Mouse (Mus musculus) heart, embryonic 15.5 days (tissue): Measurements from ENCODE around the gene Ldhal6b. TPM values are rescaled to one million over a fixed set of nuclear protein-coding genes. Genes with fewer than 3 reads are reported as not detected.

Source experiments
- ATAC-seq: fragments of 200-750 bp; cut with Nextera tagmentation; replicated peaks from 2 replicates; pipeline ENCODE4 v1.8.0; 2017; ENCODE audit warnings: low read depth, moderate TSS enrichment; ENCODE audit not compliant: insufficient number of reproducible peaks, insufficient read depth, low FRiP score
- H3K27ac ChIP-seq: fragments of 300-500 bp; sonication (generic); 2 replicates; pipeline ENCODE4 v1.5.1; 2015; ENCODE audit warnings: mild to moderate bottlenecking, inconsistent platforms
- H3K27me3 ChIP-seq: fragments of 300-500 bp; sonication (generic); 2 replicates; pipeline ENCODE4 v1.6.1; 2015; ENCODE audit warnings: inconsistent platforms
- H3K36me3 ChIP-seq: fragments of 300-500 bp; sonication (generic); 2 replicates; pipeline ENCODE4 v1.6.1; 2015; ENCODE audit warnings: mild to moderate bottlenecking, inconsistent platforms
- H3K4me1 ChIP-seq: fragments of 300-500 bp; sonication (generic); replicated peaks from 2 replicates; pipeline ENCODE4 v1.6.1; 2015; ENCODE audit warnings: inconsistent platforms
- H3K4me2 ChIP-seq: fragments of 300-500 bp; sonication (generic); 2 replicates; pipeline ENCODE4 v1.6.1; 2015; ENCODE audit warnings: inconsistent platforms, mild to moderate bottlenecking, moderate library complexity
- H3K4me3 ChIP-seq: fragments of 300-500 bp; sonication (generic); 2 replicates; pipeline ENCODE4 v1.5.1; 2015; ENCODE audit warnings: mild to moderate bottlenecking, inconsistent platforms
- H3K9ac ChIP-seq: fragments of 300-500 bp; sonication (generic); 2 replicates; pipeline ENCODE4 v1.6.1; 2015; ENCODE audit warnings: mild to moderate bottlenecking, inconsistent platforms
- H3K9me3 ChIP-seq: fragments of 300-500 bp; sonication (generic); replicated peaks from 2 replicates; pipeline ENCODE4 v1.6.1; 2016; ENCODE audit warnings: inconsistent platforms
- WGBS: fragments of 180-500 bp; shearing (Covaris S2); methylation state at CpG from one replicate; pipeline ENCODE4 v1.1.7; 2015; ENCODE audit warnings: mixed read lengths; 5-methylcytosine and 5-hydroxymethylcytosine counted together
- polyA plus RNA-seq: library from polyadenylated mRNA; unstranded; fragments of >200 nt; fragmentation: Nextera tagmentation; extraction: Ambion mirVana; gene quantifications from 2 replicates; pipeline ENCODE4 v1.2.1, GENCODE M21; 2015

Gene Ldhal6b
- polyA plus RNA-seq, 1 experiment from 2014 or later = not detected

- WGBS = 81% methylated on average over 16 of the region's 16 CpGs
- Histone ChIP-seq H3K4me2 (no peak overlapping the region), H3K4me3 (no peak overlapping the region), H3K36me3 (no peaks in the 10 kb centered on the region), H3K4me1 (peaks cover 8% of the 10 kb centered on the region), H3K27me3 (no peaks in the 10 kb centered on the region), H3K27ac (no peak overlapping the region), H3K9me3 (no peaks in the 10 kb centered on the region), H3K9ac (no peak overlapping the region)
- no peak for ATAC-seq
Observed at GRCm38 (mm10) chr17:5395454-5396205, 22.9 kb downstream of the Ldhal6b start.

DNA sequence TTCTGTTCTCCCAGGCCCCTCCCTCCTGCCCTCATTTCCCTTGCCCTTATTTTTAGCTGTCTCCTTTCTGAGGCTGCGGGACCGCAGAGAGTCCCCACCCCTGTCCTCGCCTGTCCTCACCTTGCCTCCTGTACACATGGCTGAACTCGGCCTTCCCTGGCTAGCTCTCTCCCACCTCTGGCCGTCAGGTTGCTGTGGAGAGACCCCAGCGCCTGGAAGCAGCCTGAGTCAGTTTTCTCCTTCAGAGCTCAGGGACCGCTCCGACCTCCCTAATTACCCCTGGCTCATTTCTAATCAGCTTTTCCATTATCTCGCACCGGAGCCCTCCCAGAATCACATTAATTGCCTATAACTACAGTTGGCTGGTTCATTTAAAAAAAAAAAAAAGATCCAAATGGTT lies 27.9 kb downstream of the Ldhal6b start:
- Histone ChIP-seq H3K36me3 (no peaks in the 10 kb centered on the region), H3K27ac (no peak overlapping the region), H3K4me3 (no peak overlapping the region), H3K4me2 (no peak overlapping the region), H3K4me1 (peaks cover 5% of the 10 kb centered on the region; the same call in 1 of the 2 replicates), H3K9me3 (no peaks in the 10 kb centered on the region), H3K27me3 (no peaks in the 10 kb centered on the region), H3K9ac (no peak overlapping the region)
- WGBS = 45% methylated on average over 10 of the region's 10 CpGs
- no peak for ATAC-seq

DNA sequence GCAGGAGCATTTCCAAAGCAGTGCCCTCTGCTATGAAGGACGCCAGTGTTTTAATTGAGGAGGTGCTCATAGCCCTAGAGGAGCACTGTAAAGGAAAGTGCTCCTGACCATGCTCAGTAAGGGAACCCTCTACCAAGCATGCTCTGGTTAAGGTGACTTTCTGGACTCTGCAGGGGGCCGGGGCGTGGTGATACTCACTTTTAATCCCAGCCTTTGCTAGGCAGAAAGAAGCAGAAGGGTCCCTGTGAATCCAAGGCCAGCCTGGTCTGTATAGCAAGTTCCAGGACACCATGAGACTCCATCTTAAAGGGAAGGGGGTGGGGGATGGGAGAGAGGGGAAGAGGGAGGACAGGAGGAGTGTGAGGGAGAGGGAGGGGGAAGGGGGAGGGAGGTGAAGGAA lies 30.2 kb downstream of the Ldhal6b start:
- H3K4me1 ChIP-seq = peaks cover 5% of the 10 kb centered on the region; the same call in 1 of the 2 replicates
- H3K27ac ChIP-seq = no peak overlapping the region
- no peaks in the 10 kb centered on the region for H3K9me3 ChIP-seq
- ATAC-seq = no peak
- no peak overlapping the region for H3K4me2 ChIP-seq
- H3K36me3 ChIP-seq = no peaks in the 10 kb centered on the region
- H3K27me3 ChIP-seq = no peaks in the 10 kb centered on the region
- H3K9ac ChIP-seq = no peak overlapping the region
- H3K4me3 ChIP-seq = no peak overlapping the region
- WGBS = 72% methylated on average over 3 of the region's 3 CpGs

DNA sequence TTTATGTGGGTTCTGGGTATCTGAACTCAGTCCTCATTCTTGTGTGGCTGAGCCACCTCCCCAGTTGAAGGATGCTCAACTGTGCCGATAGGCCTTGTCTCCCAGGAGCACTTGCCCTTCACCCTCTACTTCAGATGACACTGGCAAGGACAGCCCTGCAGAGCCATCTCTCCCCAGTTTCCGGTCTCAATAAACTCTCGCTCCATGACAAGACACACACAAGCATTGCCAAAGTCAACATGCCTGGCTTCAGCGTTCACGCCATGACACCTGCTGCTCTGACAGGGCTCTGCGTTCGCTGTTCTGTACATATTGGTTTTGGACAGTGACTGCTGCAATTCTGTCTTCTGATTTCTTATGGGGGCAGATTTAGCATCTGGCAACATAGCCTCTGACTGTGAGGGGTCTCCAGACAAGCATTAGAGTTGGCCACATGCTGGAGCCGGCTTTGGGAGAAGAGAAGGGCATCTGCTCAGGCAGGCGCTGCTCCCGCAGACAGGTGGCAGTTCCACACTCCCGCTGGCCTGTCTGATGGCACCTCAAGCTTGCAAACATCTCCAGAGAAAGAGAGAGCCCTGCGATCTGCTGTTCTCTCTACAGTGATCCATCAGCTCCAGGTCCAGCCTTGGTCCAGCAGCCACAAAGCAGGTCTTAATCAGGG lies 31.6 kb downstream of the Ldhal6b start:
- Histone ChIP-seq H3K4me2 (no peak overlapping the region), H3K27ac (no peak overlapping the region), H3K9me3 (no peaks in the 10 kb centered on the region), H3K9ac (no peak overlapping the region), H3K36me3 (no peaks in the 10 kb centered on the region), H3K4me3 (no peak overlapping the region), H3K4me1 (peaks cover 5% of the 10 kb centered on the region; the same call in 1 of the 2 replicates), H3K27me3 (no peaks in the 10 kb centered on the region)
- no peak for ATAC-seq
- WGBS = 76% methylated on average over 12 of the region's 12 CpGs

DNA sequence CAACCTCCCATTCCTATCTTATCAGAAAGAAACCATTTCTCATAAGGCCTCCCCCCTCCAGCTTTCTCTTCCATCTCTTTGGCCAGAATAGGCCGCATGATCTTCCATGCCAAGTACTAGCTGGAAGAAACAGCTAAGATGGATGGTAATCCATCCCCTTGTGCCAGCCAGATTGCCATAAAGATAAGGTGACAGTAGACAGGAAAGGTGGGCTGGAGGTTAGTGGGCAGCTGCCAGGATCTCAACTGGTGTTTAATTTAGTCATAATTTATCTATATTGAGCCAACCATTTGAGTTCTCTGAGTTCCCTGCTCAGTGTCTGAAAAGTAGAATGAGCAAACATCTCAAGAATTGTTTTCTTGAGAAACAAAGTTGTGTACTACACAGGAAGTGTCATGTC lies 32.9 kb downstream of the Ldhal6b start:
- Histone ChIP-seq H3K9ac (no peak overlapping the region), H3K27ac (no peak overlapping the region), H3K4me1 (peaks cover 4% of the 10 kb centered on the region; the same call in 1 of the 2 replicates), H3K4me2 (no peak overlapping the region), H3K27me3 (no peaks in the 10 kb centered on the region), H3K9me3 (no peaks in the 10 kb centered on the region), H3K4me3 (no peak overlapping the region), H3K36me3 (no peaks in the 10 kb centered on the region)
- ATAC-seq = no peak
- 84% methylated on average over 1 of the region's 1 CpGs for WGBS

DNA sequence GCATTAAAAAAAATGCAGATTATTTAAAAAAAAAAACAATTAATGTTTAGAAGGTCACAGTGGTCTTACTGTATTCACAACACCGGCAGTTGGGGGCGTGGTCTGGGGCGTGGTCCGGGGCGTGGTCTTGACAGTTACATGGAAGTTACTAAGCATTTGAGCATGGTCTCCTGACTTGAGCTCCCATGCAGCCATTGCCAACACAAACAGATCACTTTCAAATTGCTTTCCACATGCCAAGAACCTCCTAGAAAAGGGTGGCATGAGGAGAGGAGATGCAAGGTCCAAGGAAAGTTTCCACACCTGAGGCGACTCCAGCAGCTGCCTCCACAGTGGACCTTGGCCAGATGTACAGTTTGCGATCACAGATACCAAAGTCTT lies 40.6 kb downstream of the Ldhal6b start:
- no peak overlapping the region for H3K27ac ChIP-seq

DNA sequence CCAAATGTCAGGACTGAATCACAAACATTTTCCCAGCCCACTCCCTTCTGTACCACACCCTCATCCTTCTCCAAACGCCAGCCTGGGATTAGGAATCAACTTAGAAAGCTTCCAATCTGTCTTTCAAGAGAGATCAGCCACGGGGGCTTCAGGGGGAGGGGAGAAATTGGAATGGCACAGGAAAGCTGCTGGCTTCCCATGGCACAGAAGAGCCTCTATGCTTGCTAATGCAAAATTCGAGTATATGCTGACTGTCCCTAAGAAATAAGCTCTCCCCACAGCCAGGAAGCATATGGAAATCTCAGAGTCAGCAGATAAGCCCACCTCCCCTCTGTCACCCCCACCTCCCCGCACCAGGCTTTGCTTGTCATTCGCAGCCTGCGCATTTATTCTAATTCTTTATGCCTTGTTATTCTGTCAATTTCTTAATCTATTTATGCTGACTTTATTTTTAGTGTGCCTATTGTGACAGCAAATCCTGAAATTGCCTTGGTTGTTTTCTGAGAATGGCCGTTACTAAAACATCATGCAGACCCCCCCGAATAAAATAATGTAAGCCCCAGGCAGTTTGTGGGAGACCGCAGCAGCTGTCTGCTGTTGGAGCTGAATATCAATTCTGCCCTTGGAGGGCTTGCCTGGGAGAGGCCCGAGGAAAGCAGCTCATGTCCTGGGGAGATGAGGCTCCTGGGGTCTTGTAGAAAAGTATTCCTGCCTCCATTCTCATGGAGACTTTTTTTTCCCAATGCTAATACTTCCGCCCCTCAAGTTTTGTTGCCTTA lies 41.2 kb downstream of the Ldhal6b start:
- 40% methylated on average over 11 of the region's 11 CpGs for WGBS
- Histone ChIP-seq H3K4me3 (no peak overlapping the region), H3K9me3 (no peaks in the 10 kb centered on the region), H3K4me2 (no peak overlapping the region), H3K4me1 (peaks cover 9% of the 10 kb centered on the region), H3K9ac (no peak overlapping the region), H3K27me3 (no peaks in the 10 kb centered on the region), H3K36me3 (no peaks in the 10 kb centered on the region), H3K27ac (no peak overlapping the region)
- ATAC-seq = no peak

More for the DNA sequence above, 40.6 kb downstream of the Ldhal6b start:
- WGBS = 24% methylated on average over 7 of the region's 7 CpGs
- Histone ChIP-seq H3K27me3 (no peaks in the 10 kb centered on the region), H3K4me2 (no peak overlapping the region), H3K9me3 (no peaks in the 10 kb centered on the region), H3K36me3 (no peaks in the 10 kb centered on the region), H3K4me1 (peaks cover 6% of the 10 kb centered on the region), H3K9ac (no peak overlapping the region), H3K4me3 (no peak overlapping the region)
- ATAC-seq = no peak

- Histone ChIP-seq H3K4me1 (peaks cover 23% of the 10 kb centered on the region), H3K27me3 (no peaks in the 10 kb centered on the region), H3K9ac (no peak overlapping the region), H3K36me3 (no peaks in the 10 kb centered on the region), H3K27ac (no peak overlapping the region), H3K4me3 (no peak overlapping the region), H3K9me3 (no peaks in the 10 kb centered on the region), H3K4me2 (no peak overlapping the region)
- no peak for ATAC-seq
- WGBS = 86% methylated on average over 8 of the region's 8 CpGs
Observed at GRCm38 (mm10) chr17:5372951-5373350, 45.6 kb downstream of the Ldhal6b start.

- H3K9me3 ChIP-seq = no peaks in the 10 kb centered on the region
- H3K36me3 ChIP-seq = no peaks in the 10 kb centered on the region
- peak overlapping the region; percentile 63 for H3K27ac ChIP-seq
- H3K4me3 ChIP-seq = no peak overlapping the region
- H3K27me3 ChIP-seq = no peaks in the 10 kb centered on the region
- 0 out of 2 replicates have a peak overlapping the region, but pooled peaks have one; percentile 1 for H3K4me2 ChIP-seq
- WGBS = 14% methylated on average over 7 of the region's 7 CpGs
- 0 out of 2 replicates have a peak, but pooled peaks have one; percentile 67 for ATAC-seq
- no peak overlapping the region for H3K9ac ChIP-seq
- peaks cover 21% of the 10 kb centered on the region for H3K4me1 ChIP-seq
Observed at GRCm38 (mm10) chr17:5371521-5371920, 47.0 kb downstream of the Ldhal6b start.

DNA sequence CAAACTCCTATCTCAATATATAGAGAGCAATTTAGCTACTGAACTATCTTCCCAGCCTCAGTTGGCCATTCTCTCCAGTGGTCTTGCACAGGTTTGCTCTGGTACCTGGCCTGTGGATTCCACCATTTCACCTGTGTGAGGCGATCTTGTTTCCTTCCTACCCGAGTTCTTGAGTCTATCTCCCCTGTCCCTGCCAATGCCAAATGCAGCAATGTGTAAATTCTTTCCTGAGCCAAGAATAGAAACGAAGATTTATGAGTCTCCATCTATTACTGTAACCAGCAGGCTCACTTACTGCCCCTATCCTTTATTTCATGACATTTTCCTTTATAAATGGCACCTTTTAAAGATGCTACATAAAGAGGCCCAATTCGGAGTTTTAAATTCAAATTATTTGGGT lies 47.5 kb downstream of the Ldhal6b start:
- peak overlapping the region; percentile 63 for H3K27ac ChIP-seq
- no peaks in the 10 kb centered on the region for H3K9me3 ChIP-seq
- H3K27me3 ChIP-seq = no peaks in the 10 kb centered on the region
- no peaks in the 10 kb centered on the region for H3K36me3 ChIP-seq
- H3K4me2 ChIP-seq = 0 out of 2 replicates have a peak overlapping the region, but pooled peaks have one; percentile 1
- WGBS = 44% methylated on average over 4 of the region's 4 CpGs
- H3K4me3 ChIP-seq = no peak overlapping the region
- ATAC-seq = no peak
- H3K9ac ChIP-seq = no peak overlapping the region
- peaks cover 21% of the 10 kb centered on the region for H3K4me1 ChIP-seq
